Mouse (Mus musculus) forebrain, embryonic 11.5 days (tissue): ENCODE data around the gene Pitpnc1. TPM values are rescaled to one million over a fixed set of nuclear protein-coding genes. Genes with fewer than 3 reads are reported as not detected.

Experiments used
- polyA plus RNA-seq: library from polyadenylated mRNA; unstranded; fragments of >200 nt; fragmentation: Nextera tagmentation; extraction: Ambion mirVana; gene quantifications from 2 replicates; pipeline ENCODE4 v1.2.1, GENCODE M21; 2014

Gene Pitpnc1
- polyA plus RNA-seq, 1 experiment from 2014 or later: 35.7 TPM

Other genes starting within 250 kb of the Pitpnc1 start
- gene Psmd12, start 8.8 kb upstream of the Pitpnc1 start, polyA plus RNA-seq: 213 and 218 TPM in 2 replicates
- gene Helz, start 77.2 kb upstream of the Pitpnc1 start, polyA plus RNA-seq: 25.4 and 27.4 TPM in 2 replicates
- 0.21 TPM in 1 of 2 replicates, not detected in the other for gene Cacng1, start 245.8 kb upstream of the Pitpnc1 start, polyA plus RNA-seq